ENCODE assay signal across 28 mouse cellular contexts in genomic region chr6:83577534-83577933, GRCm38 (mm10). TPM values are rescaled to one million over a fixed set of nuclear protein-coding genes. Genes with fewer than 3 reads are reported as not detected.
A peak's percentile ranks its signal among the peaks of the same experiment; 100 is the strongest.
DNase-seq lines count a peak whose midpoint lies in the region; ATAC-seq and TF ChIP-seq lines count a peak whose summit lies in the region.
"Had no signal": no experiment of that assay in that cellular context is flagged by ENCODE, and none has a peak within 500 bp of the region (broad histone marks: within the 10 kb centered on the region; RNA-seq: fewer than 3 reads in every experiment).

No protein-coding gene starts in this region.

- no peak overlapping the region for H3K4me2 ChIP-seq in intestine, embryonic 16.5 days (ENCODE audit: low read depth, low read length)
- no peak overlapping the region for H3K4me2 ChIP-seq in intestine, embryonic 15.5 days (replicated peaks)
- no peak overlapping the region for H3K4me2 ChIP-seq in lung, postnatal 0 days (replicated peaks; ENCODE audit: low read depth, low read length)
- H3K4me2 ChIP-seq: embryonic facial prominence, embryonic 13.5 days; heart, embryonic 11.5 days; hindbrain, embryonic 12.5 days; hindbrain, embryonic 15.5 days had no signal

- DNase-seq in lung, postnatal 0 days (ENCODE audit: low spot score): peak; percentile 84
- DNase-seq in lung, adult 2 months: no peak
- peak; percentile 49 for DNase-seq in fat pad, adult 2 months (ENCODE audit: extremely low read depth, low read depth, low spot score)
- peak; percentile 9 for DNase-seq in lung, postnatal 36 days
- DNase-seq in layer of hippocampus, postnatal 10 days (ENCODE audit: low spot score in 2 of 2): no peak
- DNase-seq: adrenal gland, adult 2 months; adrenal gland, postnatal 14 days; B cell, adult 2 months; cerebellum, adult 11-12 months; cerebellum, adult 8-10 months; cerebellum, postnatal 10 days; cerebellum, postnatal 36 days; embryo, embryonic 11 days; gastrocnemius, postnatal 25 days; heart, adult 2 months had no signal

- 0 out of 2 replicates have a peak, but pooled peaks cover 3% of the 10 kb centered on the region for H3K4me1 ChIP-seq in intestine, embryonic 16.5 days (ENCODE audit: control insufficient read depth, insufficient read depth, low read length)
- H3K4me1 ChIP-seq in intestine, embryonic 15.5 days (replicated peaks): peaks cover 3% of the 10 kb centered on the region; the same call in 1 of the 2 replicates
- H3K4me1 ChIP-seq in lung, postnatal 0 days (ENCODE audit: insufficient read depth, low read depth, low read length): no peaks in the 10 kb centered on the region
- no peaks in the 10 kb centered on the region for H3K4me1 ChIP-seq in lung, adult 2 months (ENCODE audit: control insufficient read depth, insufficient read depth, low read length)

- no peaks in the 10 kb centered on the region for H3K36me3 ChIP-seq in intestine, embryonic 16.5 days (ENCODE audit: control insufficient read depth, insufficient read depth, low read length)
- H3K36me3 ChIP-seq in intestine, embryonic 15.5 days: no peaks in the 10 kb centered on the region
- no peaks in the 10 kb centered on the region for H3K36me3 ChIP-seq in lung, postnatal 0 days (ENCODE audit: insufficient read depth, low read length)
- H3K36me3 ChIP-seq: embryonic facial prominence, embryonic 10.5 days; embryonic facial prominence, embryonic 13.5 days; forebrain, embryonic 10.5 days; G1E; hindbrain, embryonic 12.5 days; hindbrain, embryonic 15.5 days had no signal

- TF ChIP-seq POLR2A in lung, adult 2 months (IDR thresholded peaks at IDR 0.05; ENCODE audit: borderline replicate concordance, extremely low read depth, low read depth, low read length): no peak

- peak; percentile 58; the same call in 1 of the 2 replicates for ATAC-seq in intestine, embryonic 16.5 days
- no peak for ATAC-seq in intestine, embryonic 15.5 days
- ATAC-seq in lung, postnatal 0 days: peak; percentile 69
- ATAC-seq: forebrain, embryonic 14.5 days had no signal

- no peak for TF ChIP-seq CTCF in lung, postnatal 0 days (IDR thresholded peaks at IDR 0.05)
- no peak for TF ChIP-seq CTCF in lung, adult 2 months (IDR thresholded peaks at IDR 0.05; ENCODE audit: insufficient read depth, low read length)

- H3K4me3 ChIP-seq in intestine, embryonic 16.5 days (ENCODE audit: low read length): no peak overlapping the region
- H3K4me3 ChIP-seq in intestine, embryonic 15.5 days (replicated peaks): no peak overlapping the region
- H3K4me3 ChIP-seq in lung, postnatal 0 days (ENCODE audit: low read depth, low read length): no peak overlapping the region
- no peak overlapping the region for H3K4me3 ChIP-seq in lung, adult 2 months (replicated peaks; ENCODE audit: extremely low read depth, low read depth, low read length)
- H3K4me3 ChIP-seq: embryonic facial prominence, embryonic 10.5 days; embryonic facial prominence, embryonic 13.5 days; erythroblast, embryonic 14.5 days; forebrain, embryonic 10.5 days; heart, adult 2 months; hindbrain, embryonic 12.5 days; hindbrain, embryonic 15.5 days had no signal

- no peak overlapping the region for H3K9ac ChIP-seq in intestine, embryonic 16.5 days (ENCODE audit: low read depth, low read length)
- no peak overlapping the region for H3K9ac ChIP-seq in intestine, embryonic 15.5 days
- no peak overlapping the region for H3K9ac ChIP-seq in lung, postnatal 0 days (replicated peaks; ENCODE audit: low read depth)
- H3K9ac ChIP-seq: embryonic facial prominence, embryonic 13.5 days; hindbrain, embryonic 12.5 days; hindbrain, embryonic 15.5 days had no signal

- H3K27me3 ChIP-seq in intestine, embryonic 16.5 days (replicated peaks; ENCODE audit: control insufficient read depth, insufficient read depth, low read length): no peaks in the 10 kb centered on the region
- H3K27me3 ChIP-seq in intestine, embryonic 15.5 days (replicated peaks): no peaks in the 10 kb centered on the region
- H3K27me3 ChIP-seq in lung, postnatal 0 days (replicated peaks; ENCODE audit: insufficient read depth, low read length): no peaks in the 10 kb centered on the region

- TF ChIP-seq EP300 in lung, postnatal 0 days (IDR thresholded peaks at IDR 0.05): peak; percentile 64

- H3K9me3 ChIP-seq in intestine, embryonic 16.5 days (ENCODE audit: control insufficient read depth, low read length): no peaks in the 10 kb centered on the region
- no peaks in the 10 kb centered on the region for H3K9me3 ChIP-seq in intestine, embryonic 15.5 days
- no peaks in the 10 kb centered on the region for H3K9me3 ChIP-seq in lung, postnatal 0 days (ENCODE audit: low read length)
- H3K9me3 ChIP-seq: embryonic facial prominence, embryonic 10.5 days; embryonic facial prominence, embryonic 13.5 days; forebrain, embryonic 10.5 days; G1E; hindbrain, embryonic 12.5 days; hindbrain, embryonic 15.5 days had no signal

- H3K27ac ChIP-seq in intestine, embryonic 16.5 days (ENCODE audit: low read length): no peak overlapping the region
- no peak overlapping the region for H3K27ac ChIP-seq in intestine, embryonic 15.5 days
- no peak overlapping the region for H3K27ac ChIP-seq in lung, postnatal 0 days (ENCODE audit: low read length)
- H3K27ac ChIP-seq: embryonic facial prominence, embryonic 10.5 days; embryonic facial prominence, embryonic 13.5 days; forebrain, embryonic 10.5 days; heart, adult 2 months; hindbrain, embryonic 12.5 days; hindbrain, embryonic 15.5 days had no signal

RNA-seq across cellular contexts. Expression of gene Stambp, which starts 5.0 kb away (rescaled TPM):
- polyA plus RNA-seq in intestine, embryonic 16.5 days (2015; fragmentation: Nextera tagmentation; extraction: Ambion mirVana): 29.4 and 30.5 TPM in 2 replicates
- polyA plus RNA-seq in intestine, embryonic 15.5 days (2015; fragmentation: Nextera tagmentation; extraction: Ambion mirVana): 26.4 and 26.5 TPM in 2 replicates
- polyA plus RNA-seq in lung, postnatal 0 days (2015; fragmentation: Nextera tagmentation; extraction: Ambion mirVana): 30.7 TPM in 2 replicates
- polyA plus RNA-seq in lung, adult 2 months (2012; rRNA removed): 10.7 and 14.0 TPM in 2 replicates
- total RNA-seq in layer of hippocampus, postnatal 10 days (2021): 10 to 100 TPM; 38.7 to 39.0 TPM

RNA-seq across cellular contexts. Expression of gene Actg2, which starts 41.5 kb away (rescaled TPM):
- polyA plus RNA-seq in intestine, embryonic 16.5 days (2015; fragmentation: Nextera tagmentation; extraction: Ambion mirVana): 1,727 and 1,747 TPM in 2 replicates
- 1,278 and 1,309 TPM in 2 replicates for polyA plus RNA-seq in intestine, embryonic 15.5 days (2015; fragmentation: Nextera tagmentation; extraction: Ambion mirVana)
- 107 and 121 TPM in 2 replicates for polyA plus RNA-seq in lung, postnatal 0 days (2015; fragmentation: Nextera tagmentation; extraction: Ambion mirVana)
- 64.6 and 108 TPM in 2 replicates for polyA plus RNA-seq in lung, adult 2 months (2012; rRNA removed)
- under 1 TPM; 0.55 to 0.98 TPM for total RNA-seq in layer of hippocampus, postnatal 10 days (2021)
- total RNA-seq: granulocyte monocyte progenitor cell, adult 5-6 weeks; hematopoietic stem cell, adult 5-6 weeks had no signal
- polyA plus RNA-seq: erythroblast, embryonic 14.5 days; G1E had no signal

Comparison
In these comparisons a context has a peak if more than half of its experiments do, and no peak if none do; other contexts are left out.
1. DNase-seq: peak in lung, postnatal 0 days (single experiment), fat pad, adult 2 months (single experiment) and lung, postnatal 36 days (single experiment); none in lung, adult 2 months (single experiment) and layer of hippocampus, postnatal 10 days (0 of 2).
2. RNA of gene Actg2, which starts 41.5 kb away (polyA plus RNA-seq): 1,727 to 1,747 TPM in intestine, embryonic 16.5 days and 1,278 to 1,309 TPM in intestine, embryonic 15.5 days; 107 to 121 TPM in lung, postnatal 0 days and 64.6 to 108 TPM in lung, adult 2 months; every median in the first group is over 10 times any median in the second.